Mouse (Mus musculus): ENCODE measurements around the gene Ubtd2.
"Not testable (repeated sequence)": the region's sequence is repeated elsewhere in the genome, so short reads cannot be mapped to it uniquely, and the experiment has no call there.

The Ubtd2 gene

DNA sequence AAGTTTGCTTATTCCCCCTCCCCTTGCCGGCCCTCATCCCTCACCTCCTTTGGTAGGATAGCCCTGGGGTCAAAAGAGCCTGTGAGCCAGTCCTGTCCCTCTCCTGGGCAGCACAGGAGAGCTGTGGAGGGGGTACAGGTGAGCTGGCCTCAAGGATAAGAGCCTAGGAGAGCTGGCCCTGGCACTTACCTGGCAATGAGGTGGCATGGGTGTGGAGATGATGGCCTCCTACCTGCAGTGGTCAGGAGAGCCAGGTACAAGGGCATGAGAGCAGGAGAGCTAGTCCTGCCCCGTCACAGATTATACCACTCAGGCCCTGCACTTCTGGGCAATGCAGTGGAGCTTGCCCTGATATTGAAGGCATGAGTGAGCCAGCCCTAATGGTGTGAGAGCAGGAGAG, 9.1 kb downstream of the Ubtd2 start:
- no peak for DNase-seq (ENCODE audit: low read depth, low spot score)

DNA sequence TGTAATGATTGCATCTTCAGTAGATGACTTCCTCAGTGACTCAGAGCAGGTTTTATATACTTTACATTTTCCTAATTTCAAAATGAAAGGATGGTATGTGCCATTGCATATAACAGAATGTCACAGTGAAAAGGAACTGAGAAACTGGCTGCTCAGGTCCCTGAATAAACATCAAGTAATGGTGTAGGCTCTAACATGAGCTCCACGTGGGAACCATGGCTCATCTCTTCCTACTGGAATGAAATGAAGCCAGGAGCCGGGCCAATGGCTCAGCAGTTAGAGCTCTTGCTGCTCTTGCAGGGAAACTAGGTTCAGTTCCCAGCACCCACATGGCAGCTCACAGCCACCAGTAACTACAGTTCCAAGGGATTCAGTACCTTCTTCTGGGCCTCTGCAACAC, 16.8 kb downstream of the Ubtd2 start:
- DNase-seq (ENCODE audit: low read depth, low spot score), result no peak

DNA sequence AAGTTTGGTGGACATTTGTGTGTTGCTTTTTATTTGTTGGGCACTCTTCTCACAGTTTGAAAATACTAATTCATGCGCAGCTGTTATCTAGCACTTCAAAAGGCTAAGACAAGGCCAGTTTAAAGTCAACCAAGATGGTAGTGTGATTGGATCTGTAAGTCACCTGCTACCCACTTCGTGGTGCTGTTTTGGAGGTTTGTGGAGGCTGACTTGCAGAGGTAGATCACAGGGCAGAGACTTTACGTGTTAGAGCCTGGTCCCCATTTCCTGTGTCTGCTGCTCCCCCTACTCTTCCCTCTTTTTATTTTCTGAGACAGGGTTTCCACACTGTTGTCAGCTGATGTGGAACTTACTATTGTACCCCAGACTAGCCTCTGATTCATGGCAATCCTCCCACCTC, 19.6 kb downstream of the Ubtd2 start:
- no peak for DNase-seq (ENCODE audit: low read depth, low spot score)

DNA sequence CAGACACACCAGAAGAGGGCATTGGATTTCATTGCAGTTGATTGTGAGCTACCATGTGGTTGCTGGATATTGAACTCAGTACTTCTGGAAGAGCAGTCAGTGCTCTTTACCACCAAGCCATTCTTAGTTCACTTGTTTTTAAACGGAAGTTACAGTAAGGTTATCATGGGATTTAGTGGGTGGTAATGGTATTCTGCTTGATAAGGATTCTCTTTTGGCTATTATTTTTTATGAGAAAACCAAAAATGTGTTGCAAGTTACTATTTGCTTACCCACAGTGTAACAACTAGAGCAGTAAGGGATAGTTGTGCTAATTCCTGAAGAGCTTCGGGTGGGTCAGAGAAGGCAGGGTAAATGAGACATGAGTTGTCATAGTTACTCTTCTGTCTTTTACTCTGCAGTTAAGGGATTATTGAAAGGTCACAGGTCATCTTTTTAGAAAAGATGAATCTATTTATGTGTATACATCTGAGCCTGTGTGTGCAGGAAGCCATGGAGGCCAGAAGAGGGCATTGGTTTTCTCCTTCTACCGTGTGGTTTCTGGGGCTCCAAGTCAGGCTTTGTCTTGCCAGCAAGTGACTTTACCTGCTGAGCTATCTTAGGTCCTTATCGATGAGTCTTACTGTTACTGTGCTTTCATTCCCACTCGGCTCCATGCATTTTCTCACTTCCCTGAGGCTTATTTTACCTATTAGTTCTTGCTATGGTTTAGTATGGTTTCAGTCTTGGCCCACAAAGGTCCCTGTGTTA, 20.5 kb downstream of the Ubtd2 start:
- DNase-seq (ENCODE audit: low read depth, low spot score), result no peak

DNA sequence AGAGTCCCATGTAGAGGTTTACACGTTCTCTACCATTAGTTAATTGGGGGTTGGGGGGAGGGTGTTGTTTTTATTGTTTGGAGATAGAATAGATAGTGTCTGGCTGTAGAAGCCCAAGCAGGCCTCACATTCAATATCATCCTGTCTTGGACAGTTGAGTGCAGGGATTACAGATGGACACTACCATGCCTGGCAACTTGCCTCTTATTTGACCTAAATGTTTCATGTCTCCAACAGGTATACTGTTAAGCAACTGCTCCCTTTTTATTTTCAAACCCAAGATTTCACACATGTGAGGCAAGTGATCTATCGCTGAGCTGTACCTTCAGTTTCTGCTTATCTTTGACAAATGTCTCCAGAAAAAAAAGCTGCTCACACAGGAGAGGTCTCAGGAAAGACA, 26.4 kb downstream of the Ubtd2 start:
- no peak for DNase-seq (ENCODE audit: low read depth, low spot score)

DNA sequence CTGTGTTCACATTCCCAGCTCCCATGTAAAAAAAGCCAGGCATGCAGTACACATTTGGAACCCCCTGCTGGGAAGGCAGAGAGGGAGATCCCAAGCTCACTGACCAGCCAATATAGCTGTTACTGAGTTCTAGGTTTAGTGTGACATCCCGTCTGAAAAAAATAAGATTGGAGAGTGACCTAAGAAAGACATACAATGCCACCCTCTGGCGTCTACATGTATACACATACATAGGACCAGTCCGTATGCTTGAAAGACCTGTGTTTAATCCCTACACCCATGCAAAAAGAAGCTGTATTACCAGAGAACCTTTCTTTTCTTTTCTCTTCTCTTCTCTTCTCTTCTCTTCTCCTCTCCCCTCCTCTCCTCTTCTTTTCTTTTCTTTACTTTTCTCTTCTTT, 30.1 kb downstream of the Ubtd2 start:
- DNase-seq (ENCODE audit: low read depth, low spot score), result no peak

DNA sequence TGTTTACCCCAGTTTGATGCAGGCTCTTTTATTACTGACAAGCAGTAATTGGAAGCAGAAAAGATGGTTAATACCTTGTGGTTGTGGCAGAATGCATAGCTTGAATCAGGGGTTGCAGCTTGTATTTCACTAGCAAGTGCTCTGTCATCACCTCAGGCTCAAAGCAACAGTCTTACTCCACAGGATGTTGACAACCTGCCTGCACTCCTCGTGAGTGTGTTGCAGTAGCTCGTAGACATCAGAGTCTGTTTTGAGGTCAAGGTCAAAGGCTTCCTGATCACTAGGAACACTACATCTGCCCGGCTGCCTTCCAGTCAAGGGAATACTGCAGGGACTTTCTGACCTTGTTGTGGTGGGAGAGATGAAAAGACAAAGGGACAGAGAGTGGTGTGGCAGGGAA, 31.5 kb downstream of the Ubtd2 start:
- no peak for DNase-seq (ENCODE audit: low read depth, low spot score)

DNA sequence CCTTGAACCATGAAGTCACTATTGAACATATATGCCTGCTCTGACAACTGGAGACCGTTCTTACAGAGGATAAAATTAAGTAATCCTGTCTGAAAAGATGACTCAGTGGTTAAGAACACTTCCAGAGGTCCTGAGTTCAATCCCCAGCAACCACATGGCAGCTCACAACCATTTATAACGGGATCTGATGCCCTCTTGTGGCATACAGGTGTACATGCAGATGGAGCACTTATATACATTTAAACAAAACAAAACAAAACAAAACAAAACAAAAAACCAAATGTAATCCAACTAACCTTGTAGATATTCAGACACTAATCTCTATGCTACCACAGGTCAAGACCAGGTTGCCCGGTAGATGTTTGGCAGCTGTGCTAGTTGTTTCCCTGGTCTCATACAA, 32.3 kb downstream of the Ubtd2 start:
- no peak for DNase-seq (ENCODE audit: low read depth, low spot score)

DNA sequence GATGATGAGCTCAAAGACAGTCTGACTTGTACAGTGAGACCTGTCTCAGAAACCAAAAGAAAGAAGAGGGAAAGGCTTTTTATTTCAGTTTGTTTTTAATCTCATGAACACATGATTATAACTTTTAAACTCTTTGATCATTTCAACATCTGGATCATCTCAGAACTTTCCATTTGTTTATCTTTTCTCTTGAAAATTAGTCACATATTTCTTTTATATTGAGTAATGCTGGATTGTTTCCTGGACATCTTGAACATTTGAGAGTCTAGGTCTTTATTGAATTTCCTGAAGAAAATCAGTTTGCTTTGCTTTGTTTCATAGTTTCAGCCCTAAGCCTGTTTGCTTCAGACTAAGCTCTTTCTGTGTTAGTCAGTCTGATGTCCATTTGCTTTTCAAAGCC, 33.2 kb downstream of the Ubtd2 start:
- DNase-seq (ENCODE audit: low read depth, low spot score), result no peak

DNA sequence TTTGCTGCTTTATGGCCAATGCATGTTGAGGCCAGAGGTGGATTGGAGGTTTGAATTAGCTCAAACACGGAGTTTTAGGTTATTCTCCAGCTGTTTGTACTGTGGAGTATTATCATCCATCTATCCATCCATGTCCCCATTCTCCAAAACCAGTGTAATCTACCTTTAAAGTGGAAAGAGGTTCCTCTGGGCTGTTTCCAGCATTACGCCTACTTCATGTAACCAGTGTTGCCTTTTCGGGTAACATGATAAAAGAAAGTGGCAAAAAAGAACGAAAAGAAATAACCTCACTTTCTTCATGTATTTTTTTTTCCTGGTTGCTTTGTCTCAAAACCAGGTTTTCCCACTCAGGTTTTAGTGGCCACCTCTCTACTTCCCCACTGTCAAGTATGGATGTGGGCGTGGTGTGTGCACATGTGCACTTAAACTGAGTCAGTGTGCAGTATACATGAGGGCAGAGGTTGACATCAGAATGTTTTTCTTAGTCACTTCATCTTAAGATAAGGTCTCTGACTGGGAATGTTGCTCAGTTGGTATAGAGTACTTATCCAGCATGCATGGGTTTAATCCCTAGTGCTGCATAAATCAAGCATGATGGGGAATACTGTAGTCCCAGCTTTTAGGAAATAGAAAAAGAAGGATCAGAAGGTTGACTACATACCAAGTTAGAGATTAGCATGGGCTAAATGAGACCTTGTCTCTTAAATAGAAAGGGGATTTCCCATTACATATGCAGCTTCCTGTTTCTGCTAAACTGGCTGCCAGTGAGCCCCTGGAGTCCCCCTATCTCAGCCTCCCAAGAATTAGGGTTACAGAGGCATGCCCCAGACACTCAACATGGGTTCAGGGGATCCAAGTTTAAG, 33.9 kb downstream of the Ubtd2 start:
- DNase-seq (ENCODE audit: low read depth, low spot score), result no peak

DNA sequence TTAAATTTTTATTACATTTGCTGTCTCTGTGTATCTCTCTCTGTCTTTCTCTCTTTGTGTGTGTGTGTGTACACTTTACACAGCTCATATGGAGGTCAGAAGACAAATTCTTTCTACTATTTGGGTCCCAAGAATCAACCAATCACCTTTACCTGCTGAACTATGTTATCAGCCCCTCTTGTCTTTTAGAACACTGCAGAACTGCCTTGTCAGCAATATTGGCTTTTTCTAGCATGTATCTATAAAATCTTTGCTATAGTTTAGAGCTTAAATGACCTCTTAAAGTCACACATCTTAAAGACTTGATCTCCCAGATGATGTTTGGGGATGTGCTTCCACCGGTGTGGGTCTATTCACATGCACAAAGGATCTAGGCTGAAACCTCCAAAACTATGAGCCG, 35.9 kb downstream of the Ubtd2 start:
- no peak for DNase-seq (ENCODE audit: low read depth, low spot score)

DNA sequence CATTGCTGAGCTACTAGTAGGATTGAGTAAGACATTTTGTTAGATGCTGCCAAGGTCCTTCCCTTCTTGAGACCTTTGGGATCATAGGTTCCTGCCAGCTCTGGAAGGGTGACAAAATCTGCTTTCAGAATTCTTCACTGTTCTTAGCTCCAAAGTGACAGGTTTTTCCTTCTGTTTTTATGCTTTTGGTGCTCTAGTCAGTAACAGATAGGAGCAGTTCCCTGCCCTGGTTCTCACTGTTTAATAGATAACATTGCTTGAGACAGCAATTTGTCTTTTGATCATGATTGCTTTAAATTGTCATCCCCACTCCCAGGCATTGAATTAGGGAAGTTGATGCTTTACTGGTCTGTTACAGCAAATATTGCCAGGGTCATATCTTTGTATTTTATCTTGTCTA, 38.1 kb downstream of the Ubtd2 start:
- no peak for DNase-seq (ENCODE audit: low read depth, low spot score)

DNA sequence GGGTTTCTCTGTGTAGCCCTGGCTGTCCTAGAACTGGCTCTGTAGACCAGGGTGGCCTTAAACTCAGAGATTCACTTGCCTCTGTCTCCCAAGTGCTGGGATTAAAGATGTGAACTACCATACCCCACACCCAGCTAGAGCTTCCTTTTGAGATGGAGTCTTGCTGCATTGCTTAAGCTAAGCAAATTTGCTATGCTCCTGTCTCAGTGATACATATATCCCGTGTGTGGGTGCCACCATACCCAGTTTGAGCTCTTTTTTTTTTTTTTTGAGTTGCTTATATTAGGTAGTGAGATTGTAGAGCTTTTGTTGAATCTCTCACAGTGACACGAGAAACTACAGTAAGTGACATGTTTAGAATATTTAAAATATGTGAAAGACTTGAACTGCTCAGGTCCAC, 40.1 kb downstream of the Ubtd2 start:
- DNase-seq (ENCODE audit: low read depth, low spot score), result no peak

DNA sequence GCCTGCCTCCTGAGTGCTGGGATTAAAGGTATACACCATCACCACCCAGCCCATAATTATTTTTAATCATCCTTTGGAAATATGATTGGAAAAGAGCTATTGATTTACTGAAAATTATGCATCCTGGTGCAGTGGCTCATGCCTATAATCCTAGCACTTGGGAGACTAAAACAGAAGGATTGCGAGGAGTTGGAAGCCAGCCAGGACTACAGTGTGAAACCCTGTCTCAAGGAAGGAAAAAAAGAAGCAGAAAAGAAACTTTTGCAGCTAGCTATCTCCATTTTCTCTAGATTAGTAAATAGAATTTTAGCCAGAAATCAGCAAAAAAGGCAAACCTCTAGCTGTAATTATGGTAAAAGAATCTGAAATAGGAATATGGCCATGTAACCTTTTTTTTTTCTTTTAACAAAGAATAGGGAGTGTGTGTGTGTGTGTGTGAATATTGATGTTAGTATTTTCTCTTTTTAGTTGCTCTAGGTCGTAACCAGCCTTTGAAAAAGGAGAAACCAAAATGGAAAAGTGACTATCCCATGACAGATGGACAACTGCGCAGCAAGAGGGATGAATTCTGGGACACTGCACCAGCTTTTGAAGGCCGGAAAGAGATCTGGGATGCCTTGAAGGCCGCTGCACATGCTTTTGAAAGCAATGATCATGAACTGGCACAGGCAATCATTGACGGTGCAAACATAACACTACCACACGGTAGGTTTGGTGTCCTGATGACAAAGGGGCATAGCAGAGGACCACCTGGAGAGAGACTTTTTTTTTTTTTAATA, 43.8 kb downstream of the Ubtd2 start:
- peak; percentile 43 for DNase-seq (ENCODE audit: low read depth, low spot score)

DNA sequence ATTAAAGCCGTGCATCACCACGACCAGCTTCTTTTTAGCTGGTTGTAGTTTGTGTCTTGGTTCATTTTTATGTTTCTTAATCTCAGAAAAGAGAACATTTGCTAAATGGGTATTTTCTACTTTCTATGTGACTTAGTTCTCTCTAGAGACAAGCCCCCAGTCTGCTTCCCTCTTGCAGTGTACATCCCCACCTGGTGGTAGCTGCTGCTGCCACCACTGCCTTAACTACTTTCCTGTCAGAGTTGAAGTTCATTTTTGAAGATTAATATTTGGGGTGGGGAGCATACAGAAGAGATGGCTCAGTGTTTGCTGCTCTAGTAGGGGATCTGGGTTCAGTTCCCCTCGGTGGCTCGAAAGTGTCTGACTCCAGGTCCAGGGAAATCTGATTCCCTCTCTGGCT, 44.8 kb downstream of the Ubtd2 start:
- no peak for DNase-seq (ENCODE audit: low read depth, low spot score)

DNA sequence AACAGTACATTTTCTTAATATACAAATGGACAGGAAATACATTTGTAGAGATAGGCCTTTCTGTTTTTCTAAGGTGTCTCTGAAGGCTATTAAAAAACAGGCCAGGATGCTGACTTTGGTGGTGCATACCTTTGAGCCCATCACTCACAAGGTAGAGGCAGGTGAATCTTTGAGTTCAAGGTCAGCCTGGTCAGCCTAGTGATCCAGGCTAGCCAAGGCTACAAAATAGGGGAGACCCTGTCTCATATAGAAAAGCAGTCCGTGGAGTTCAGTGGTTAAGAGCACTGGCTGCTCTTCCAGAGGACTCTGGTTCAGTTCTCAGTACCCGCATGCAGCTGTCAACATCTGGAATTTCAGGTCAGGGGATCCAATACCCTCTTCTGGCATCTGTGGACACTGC, 48.5 kb downstream of the Ubtd2 start:
- no peak for DNase-seq (ENCODE audit: low read depth, low spot score)

DNA sequence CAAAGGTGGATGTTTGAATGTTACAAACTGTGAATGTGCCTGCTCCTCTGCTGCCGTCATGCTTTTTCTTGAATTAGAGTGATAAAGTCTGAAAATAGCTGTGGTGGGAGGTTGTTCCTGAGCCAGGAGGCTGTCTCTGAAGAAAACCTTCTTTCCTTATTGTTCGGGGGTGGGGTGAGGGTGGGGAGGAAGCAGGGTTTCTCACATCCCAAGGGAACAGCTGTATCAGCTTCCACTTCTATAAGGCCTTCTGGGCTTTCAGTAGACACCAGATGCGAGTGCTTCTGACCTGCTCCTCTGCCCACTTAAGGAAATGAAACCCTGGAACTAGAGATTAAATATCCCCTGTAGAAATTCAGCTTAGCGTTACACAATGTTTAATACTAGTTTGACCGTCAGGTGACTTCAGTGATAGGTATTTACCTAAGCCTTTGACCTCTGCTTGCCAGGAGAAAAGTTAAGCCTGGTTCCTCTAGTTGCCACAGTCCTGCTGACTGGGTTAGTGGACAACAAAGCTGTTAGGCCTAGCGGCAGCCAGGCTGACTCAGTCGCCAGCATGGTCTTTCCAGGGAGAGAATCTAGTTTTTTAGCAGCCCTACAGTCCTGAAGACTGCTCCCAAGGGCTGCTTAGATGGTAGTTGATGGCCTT, 50.0 kb downstream of the Ubtd2 start:
- no peak for DNase-seq (ENCODE audit: low read depth, low spot score)

DNA sequence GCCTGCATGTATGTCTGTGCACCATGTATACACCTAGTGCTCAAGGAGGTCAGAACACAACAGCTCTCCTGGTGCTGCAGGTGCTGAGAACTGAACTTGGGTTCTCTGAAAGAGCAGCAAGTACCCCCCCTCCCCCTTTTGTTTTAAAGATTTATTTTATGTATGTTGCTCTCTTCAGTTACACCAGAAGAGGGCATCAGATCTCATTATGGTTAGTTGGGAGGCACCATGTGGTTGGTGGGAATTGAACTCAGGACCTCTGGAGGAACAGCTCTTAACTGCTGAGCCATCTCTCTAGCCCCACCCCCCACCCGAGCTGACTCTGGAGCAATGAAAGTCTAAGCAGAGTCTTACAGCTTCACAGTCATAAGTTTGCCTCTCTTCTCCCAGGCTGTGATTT, 55.8 kb downstream of the Ubtd2 start:
- DNase-seq (ENCODE audit: low read depth, low spot score), result no peak

DNA sequence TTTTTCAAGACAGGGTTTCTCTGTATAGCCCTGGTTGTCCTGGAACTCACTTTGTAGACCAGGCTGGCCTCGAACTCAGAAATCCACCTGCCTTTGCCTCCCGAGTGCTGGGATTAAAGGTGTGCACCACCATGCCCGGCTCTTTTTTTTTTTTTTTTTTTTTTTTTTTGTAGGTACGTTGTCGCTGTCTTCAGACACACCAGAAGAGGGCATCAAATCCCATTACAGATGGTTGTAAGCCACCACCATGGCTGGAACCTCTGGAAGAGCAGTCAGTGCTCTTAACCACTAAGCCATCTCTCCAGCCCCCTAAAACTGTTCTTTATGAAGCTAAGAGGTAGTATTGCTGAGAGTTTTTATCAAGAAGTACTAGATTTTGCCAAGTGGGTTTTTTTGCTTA, 59.7 kb downstream of the Ubtd2 start:
- DNase-seq (ENCODE audit: low read depth, low spot score), result not testable (repeated sequence)

DNA sequence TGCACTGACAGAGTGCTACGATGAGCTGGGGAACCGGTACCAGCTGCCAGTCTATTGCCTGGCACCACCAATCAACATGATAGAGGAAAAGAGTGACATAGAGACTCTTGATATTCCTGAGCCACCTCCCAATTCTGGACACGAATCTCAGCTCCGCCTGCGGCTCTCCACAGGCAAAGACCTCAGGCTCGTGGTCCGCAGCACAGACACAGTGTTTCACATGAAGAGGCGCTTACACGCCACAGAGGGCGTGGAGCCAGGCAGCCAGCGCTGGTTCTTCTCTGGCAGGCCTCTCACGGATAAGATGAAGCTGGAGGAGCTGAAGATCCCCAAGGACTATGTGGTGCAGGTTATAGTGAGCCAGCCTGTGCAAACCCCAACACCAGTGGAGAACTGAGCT, 60.9 kb downstream of the Ubtd2 start:
- no peak for DNase-seq (ENCODE audit: low read depth, low spot score)

DNA sequence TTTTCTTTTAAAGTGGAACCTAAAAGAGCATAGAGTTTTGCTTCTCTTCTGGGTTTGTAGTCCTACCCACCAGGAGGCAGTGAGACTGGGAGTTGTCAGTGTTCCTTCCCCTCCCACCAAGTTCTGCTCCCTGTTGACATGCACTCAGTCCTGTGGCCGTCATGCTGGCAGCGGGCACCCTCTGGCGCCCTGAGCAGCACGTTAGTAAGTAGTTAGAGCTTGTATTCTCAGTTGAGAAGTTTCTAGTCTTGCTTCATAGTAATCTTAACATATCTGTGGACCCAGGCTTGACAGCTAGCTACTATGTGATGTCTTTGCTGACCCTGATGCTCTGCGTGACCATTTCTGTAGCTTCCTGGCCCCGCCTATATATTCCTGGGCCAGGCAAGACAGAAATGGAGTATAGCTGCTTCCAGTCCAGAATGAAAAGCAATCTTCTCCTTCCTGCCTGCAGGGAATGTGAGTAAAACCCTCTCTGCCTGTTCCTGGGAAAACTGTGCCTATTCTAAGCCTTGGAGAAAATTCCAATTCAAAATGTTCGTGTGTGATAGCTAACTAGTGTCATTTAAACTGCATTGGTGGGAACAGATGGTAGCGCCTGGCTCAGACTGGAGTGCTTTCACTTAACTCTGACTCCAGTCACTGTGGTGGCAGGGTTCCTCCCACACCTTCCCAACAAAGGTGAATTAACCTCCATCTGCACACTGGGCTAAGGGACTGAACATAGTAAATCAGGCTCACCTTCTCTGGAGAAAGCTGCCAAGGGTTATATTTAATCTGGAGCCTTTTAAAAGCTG, 61.9 kb downstream of the Ubtd2 start:
- DNase-seq (ENCODE audit: low read depth, low spot score), result no peak
